Mouse (Mus musculus) layer of hippocampus, adult 9-11 months (tissue): ENCODE data around the gene Gm7324.
"Not testable (repeated sequence)": the region's sequence is repeated elsewhere in the genome, so short reads cannot be mapped to it uniquely, and the experiment has no call there.

Source experiments
- DNase-seq: peaks from one replicate; pipeline ENCODE4 v3.0.0; 2022

Gene Gm7324

GRCm38 (mm10) chr14:43697621-43698020, at the start of gene Gm7324:
Gm7324 (plus strand) TSS chr14:43697828.
- not testable (repeated sequence) for DNase-seq

GRCm38 (mm10) chr14:43677099-43677498, 20.5 kb upstream of the Gm7324 start, which contains the start of gene Gm8165:
Gm8165 (minus strand) TSS chr14:43677199.
- not testable (repeated sequence) for DNase-seq

- not testable (repeated sequence) for DNase-seq
Measured at GRCm38 (mm10) chr14:43727385-43727784, 29.8 kb downstream of the Gm7324 start, which contains the start of gene Gm16506. Gm16506 (minus strand) TSS chr14:43727485.

- DNase-seq: not testable (repeated sequence)
Measured at GRCm38 (mm10) chr14:43747566-43747965, 49.9 kb downstream of the Gm7324 start, which contains the start of gene Gm6526. Gm6526 (plus strand) TSS chr14:43747866.
